Mouse (Mus musculus) neural tube, embryonic 12.5 days (tissue): Measurements from ENCODE around the gene Il17ra. TPM values are rescaled to one million over a fixed set of nuclear protein-coding genes. Genes with fewer than 3 reads are reported as not detected.

Experiments
- ATAC-seq: fragments of 200-750 bp; cut with Nextera tagmentation; 2 replicates; pipeline ENCODE4 v1.8.0; 2017; ENCODE audit warnings: low read depth, mild to moderate bottlenecking, moderate TSS enrichment, moderate library complexity; ENCODE audit not compliant: low FRiP score
- H3K27ac ChIP-seq: fragments of 300-500 bp; sonication (generic); 2 replicates; pipeline ENCODE4 v1.5.1; 2016
- H3K27me3 ChIP-seq: fragments of 300-500 bp; sonication (generic); replicated peaks from 2 replicates; pipeline ENCODE4 v1.6.1; 2016; ENCODE audit warnings: mild to moderate bottlenecking
- H3K36me3 ChIP-seq: fragments of 300-500 bp; sonication (generic); 2 replicates; pipeline ENCODE4 v1.6.1; 2016; ENCODE audit warnings: mild to moderate bottlenecking
- H3K4me1 ChIP-seq: fragments of 300-500 bp; sonication (generic); 2 replicates; pipeline ENCODE4 v1.6.1; 2016
- H3K4me2 ChIP-seq: fragments of 300-500 bp; sonication (generic); replicated peaks from 2 replicates; pipeline ENCODE4 v1.6.1; 2016; ENCODE audit warnings: mild to moderate bottlenecking
- H3K4me3 ChIP-seq: fragments of 300-500 bp; sonication (generic); 2 replicates; pipeline ENCODE4 v1.5.1; 2016
- H3K9ac ChIP-seq: fragments of 300-500 bp; sonication (generic); 2 replicates; pipeline ENCODE4 v1.6.1; 2016; ENCODE audit warnings: mild to moderate bottlenecking
- H3K9me3 ChIP-seq: fragments of 300-500 bp; sonication (generic); 2 replicates; pipeline ENCODE4 v1.6.1; 2016; ENCODE audit warnings: mild to moderate bottlenecking
- WGBS: fragments of 180-500 bp; shearing (Covaris S2); methylation state at CpG from one replicate; pipeline ENCODE4 v1.1.7; 2016; 5-methylcytosine and 5-hydroxymethylcytosine counted together
- polyA plus RNA-seq: library from polyadenylated mRNA; unstranded; fragments of >200 nt; fragmentation: Nextera tagmentation; extraction: Ambion mirVana; gene quantifications from 2 replicates; pipeline ENCODE4 v1.2.1, GENCODE M21; 2016

Il17ra gene
- polyA plus RNA-seq, 1 experiment from 2014 or later, result 12.8 TPM

DNA sequence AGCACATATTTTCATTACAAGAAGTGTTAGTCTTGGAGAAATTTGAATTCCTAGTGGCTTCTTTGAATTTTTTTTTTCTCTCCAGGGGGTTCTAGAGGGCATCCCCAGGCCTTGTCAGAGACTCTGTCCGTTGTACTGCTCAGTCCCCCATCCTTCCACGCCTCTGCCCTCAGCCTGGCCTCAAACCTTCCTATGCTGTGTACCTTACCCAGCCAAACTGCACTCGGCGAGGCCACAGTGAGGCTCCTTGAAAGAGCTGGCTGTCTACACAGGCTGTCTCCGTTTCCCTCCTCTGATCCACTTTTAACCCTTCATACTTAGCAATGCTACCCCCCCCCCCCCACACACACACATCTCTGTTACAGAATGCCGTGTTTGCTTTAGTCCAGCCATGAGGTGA is 796 bp upstream of the Il17ra start:
- H3K27me3 ChIP-seq, result peaks cover 43% of the 10 kb centered on the region
- H3K4me3 ChIP-seq, result no peak overlapping the region
- no peak for ATAC-seq
- peaks cover 17% of the 10 kb centered on the region for H3K4me1 ChIP-seq
- 57% methylated on average over 6 of the region's 6 CpGs for WGBS
- no peak overlapping the region for H3K4me2 ChIP-seq
- H3K27ac ChIP-seq, result no peak overlapping the region
- no peaks in the 10 kb centered on the region for H3K9me3 ChIP-seq
- H3K36me3 ChIP-seq, result no peaks in the 10 kb centered on the region
- no peak overlapping the region for H3K9ac ChIP-seq

DNA sequence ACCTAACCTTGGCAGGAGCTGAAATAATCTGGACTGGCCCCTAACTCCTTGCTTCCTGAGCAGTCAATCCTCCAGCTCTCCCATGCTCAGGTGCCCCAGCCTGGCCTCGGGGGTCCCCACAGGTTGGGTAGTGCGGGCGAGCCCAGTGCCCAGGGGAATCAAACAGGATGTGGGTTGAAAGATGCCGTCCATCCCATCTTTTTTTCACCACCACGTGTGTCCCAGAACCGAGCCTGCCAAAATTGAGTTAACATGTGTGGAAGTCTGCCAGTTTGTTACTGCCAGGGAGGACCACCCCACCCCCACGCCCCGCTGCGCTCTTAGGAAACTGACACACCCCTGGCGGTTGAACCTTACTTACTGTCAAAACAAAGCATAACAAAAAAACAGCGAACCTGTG is 837 bp downstream of the Il17ra start:
- H3K9me3 ChIP-seq, result no peaks in the 10 kb centered on the region
- H3K9ac ChIP-seq, result peak overlapping the region; percentile 68
- H3K27me3 ChIP-seq, result peaks cover 43% of the 10 kb centered on the region
- H3K4me1 ChIP-seq, result peaks cover 17% of the 10 kb centered on the region
- 7% methylated on average over 11 of the region's 11 CpGs for WGBS
- no peak for ATAC-seq
- peak overlapping the region; percentile 76 for H3K4me2 ChIP-seq
- peak overlapping the region; percentile 57 for H3K4me3 ChIP-seq
- no peak overlapping the region for H3K27ac ChIP-seq
- H3K36me3 ChIP-seq, result no peaks in the 10 kb centered on the region

DNA sequence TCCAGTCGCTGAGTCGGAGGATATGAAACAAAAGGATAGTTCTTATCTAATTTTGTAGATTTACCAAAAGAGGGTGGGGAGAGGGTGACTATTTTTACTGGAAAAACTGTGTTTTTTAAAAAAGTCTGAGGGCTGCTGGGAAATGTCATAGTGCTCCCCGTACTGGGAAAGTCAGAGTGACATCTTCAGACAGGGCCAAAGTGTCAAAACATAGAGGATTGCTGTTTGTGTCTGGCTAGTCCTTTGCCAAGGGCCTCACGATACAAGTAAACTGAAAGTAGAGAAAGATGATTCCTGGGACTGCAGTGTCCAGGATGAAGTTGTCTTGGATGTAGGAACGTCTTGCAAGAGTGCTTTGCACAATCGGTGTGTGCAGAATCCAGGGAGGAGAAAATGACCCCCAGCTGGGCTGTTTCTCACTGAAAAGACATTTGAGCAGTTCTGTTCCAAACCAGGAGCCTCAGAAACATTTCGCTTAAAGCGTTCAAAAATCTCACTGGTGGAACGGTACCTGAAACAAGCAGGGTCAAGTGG is 1.4 kb downstream of the Il17ra start:
- Histone ChIP-seq H3K9me3 (no peaks in the 10 kb centered on the region), H3K4me1 (peaks cover 17% of the 10 kb centered on the region), H3K27ac (no peak overlapping the region), H3K36me3 (no peaks in the 10 kb centered on the region), H3K4me2 (peak overlapping the region; percentile 76), H3K27me3 (peaks cover 43% of the 10 kb centered on the region), H3K9ac (no peak overlapping the region), H3K4me3 (peak overlapping the region; percentile 57; the same call in 1 of the 2 replicates)
- WGBS, result 60% methylated on average over 9 of the region's 9 CpGs
- ATAC-seq, result no peak

GRCm38 (mm10) chr6:120465393-120465792 is 2.3 kb downstream of the Il17ra start:
- Histone ChIP-seq H3K27ac (no peak overlapping the region), H3K36me3 (no peaks in the 10 kb centered on the region), H3K4me1 (peaks cover 17% of the 10 kb centered on the region), H3K4me3 (no peak overlapping the region), H3K4me2 (no peak overlapping the region), H3K27me3 (peaks cover 43% of the 10 kb centered on the region), H3K9ac (no peak overlapping the region), H3K9me3 (no peaks in the 10 kb centered on the region)
- 22% methylated on average over 4 of the region's 4 CpGs for WGBS
- ATAC-seq, result no peak

DNA sequence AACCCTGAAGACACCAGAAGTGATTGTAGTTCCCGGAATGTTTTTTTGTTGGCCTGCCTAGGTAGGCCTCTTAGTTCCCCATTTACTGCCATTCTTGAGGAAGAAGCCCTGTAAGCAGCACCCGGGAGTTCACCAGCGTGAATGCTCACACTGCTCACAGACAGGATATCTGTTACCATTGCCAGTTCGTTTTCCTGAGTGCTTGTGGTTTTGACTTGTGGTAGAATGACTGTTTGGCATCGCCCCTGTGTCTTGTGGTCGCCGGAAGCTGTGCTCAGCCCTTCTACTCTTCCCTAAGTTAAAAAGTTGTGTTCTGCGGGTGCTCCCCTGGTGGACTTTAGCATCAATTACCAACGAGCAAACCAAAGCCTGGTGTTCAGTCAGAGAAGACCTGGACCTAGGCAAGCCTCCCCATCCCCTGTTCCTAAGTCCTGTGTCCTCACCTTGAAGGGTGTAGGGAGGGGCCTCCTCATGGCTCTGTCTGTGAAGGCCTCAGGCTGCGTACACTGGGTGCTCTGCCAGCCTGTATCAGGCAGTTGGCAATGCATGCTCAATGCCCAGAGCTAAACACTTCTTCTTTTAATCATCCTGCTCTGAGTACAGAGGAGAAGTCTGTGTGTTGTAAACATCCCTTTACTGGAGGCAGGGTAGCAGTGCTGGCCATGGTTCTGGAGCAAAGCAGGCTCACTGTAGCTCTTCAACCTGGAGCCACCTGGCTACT is 3.7 kb downstream of the Il17ra start:
- Histone ChIP-seq H3K4me3 (no peak overlapping the region), H3K4me2 (no peak overlapping the region), H3K9ac (no peak overlapping the region), H3K27ac (no peak overlapping the region), H3K9me3 (no peaks in the 10 kb centered on the region), H3K36me3 (no peaks in the 10 kb centered on the region), H3K27me3 (peaks cover 36% of the 10 kb centered on the region), H3K4me1 (peaks cover 26% of the 10 kb centered on the region)
- no peak for ATAC-seq
- whole genome bisulfite sequencing, result 80% methylated on average over 10 of the region's 10 CpGs

- no peak overlapping the region for H3K9ac ChIP-seq
- peaks cover 41% of the 10 kb centered on the region for H3K4me1 ChIP-seq
- no peak overlapping the region for H3K4me3 ChIP-seq
- H3K27me3 ChIP-seq, result peaks cover 22% of the 10 kb centered on the region
- H3K4me2 ChIP-seq, result no peak overlapping the region
- WGBS, result 97% methylated on average over 4 of the region's 4 CpGs
- H3K9me3 ChIP-seq, result no peaks in the 10 kb centered on the region
- no peak for ATAC-seq
- H3K27ac ChIP-seq, result no peak overlapping the region
- no peaks in the 10 kb centered on the region for H3K36me3 ChIP-seq
Measured at GRCm38 (mm10) chr6:120468259-120468658, 5.2 kb downstream of the Il17ra start.

DNA sequence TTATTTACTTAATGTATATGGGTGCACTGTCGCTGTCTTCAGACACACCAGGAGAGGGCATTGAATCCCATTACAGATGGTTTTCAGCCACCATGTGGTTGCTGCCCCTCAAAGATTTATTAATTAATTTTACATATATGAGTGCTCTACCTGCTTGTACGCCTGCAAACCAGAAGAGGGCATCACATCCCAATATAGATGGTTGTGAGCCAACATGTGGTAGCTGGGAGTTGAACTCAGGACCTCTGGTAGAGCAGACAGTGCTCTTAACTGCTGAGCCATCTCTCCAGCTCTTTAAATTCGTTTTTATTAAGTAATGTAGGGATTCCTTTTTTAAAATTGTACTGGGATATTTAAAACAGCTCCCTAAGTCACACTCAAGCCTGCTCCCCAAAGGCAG is 6.2 kb downstream of the Il17ra start:
- no peak overlapping the region for H3K27ac ChIP-seq
- no peaks in the 10 kb centered on the region for H3K9me3 ChIP-seq
- H3K36me3 ChIP-seq, result no peaks in the 10 kb centered on the region
- no peak for ATAC-seq
- no peak overlapping the region for H3K4me2 ChIP-seq
- H3K9ac ChIP-seq, result no peak overlapping the region
- H3K4me1 ChIP-seq, result peaks cover 41% of the 10 kb centered on the region
- peaks cover 13% of the 10 kb centered on the region for H3K27me3 ChIP-seq
- H3K4me3 ChIP-seq, result no peak overlapping the region
- WGBS, result 78% methylated on average over 3 of the region's 3 CpGs

DNA sequence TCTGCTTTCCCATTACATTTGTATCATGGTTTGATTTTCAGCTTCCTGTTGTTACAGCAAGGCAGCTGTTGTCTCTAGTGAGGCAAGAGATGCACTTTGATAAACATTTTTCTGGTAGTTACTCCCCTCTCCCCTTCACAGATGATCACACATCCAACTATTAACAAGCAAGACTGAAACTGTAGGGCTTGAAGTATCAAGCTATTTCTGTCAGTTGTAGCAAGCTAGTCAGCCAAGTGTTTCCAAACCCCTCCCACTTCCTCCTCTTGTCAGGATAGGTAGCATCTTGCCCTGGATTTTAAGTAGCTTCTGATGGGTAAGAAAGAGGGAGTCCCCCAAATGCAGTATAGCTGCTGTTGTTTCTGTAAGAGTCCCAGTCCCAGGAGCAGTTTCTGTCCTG is 6.7 kb downstream of the Il17ra start:
- Histone ChIP-seq H3K9me3 (no peaks in the 10 kb centered on the region), H3K27me3 (peaks cover 8% of the 10 kb centered on the region), H3K4me2 (no peak overlapping the region), H3K27ac (no peak overlapping the region), H3K4me1 (peaks cover 39% of the 10 kb centered on the region), H3K9ac (no peak overlapping the region), H3K4me3 (no peak overlapping the region), H3K36me3 (no peaks in the 10 kb centered on the region)
- no peak for ATAC-seq

- Histone ChIP-seq H3K36me3 (no peaks in the 10 kb centered on the region), H3K27ac (no peak overlapping the region), H3K4me1 (peaks cover 37% of the 10 kb centered on the region), H3K4me3 (no peak overlapping the region), H3K9ac (no peak overlapping the region), H3K27me3 (peaks cover under 1% of the 10 kb centered on the region; the same call in 1 of the 2 replicates), H3K4me2 (no peak overlapping the region), H3K9me3 (no peaks in the 10 kb centered on the region)
- ATAC-seq, result no peak
- WGBS, result 87% methylated on average over 1 of the region's 1 CpGs
Measured at GRCm38 (mm10) chr6:120470666-120471065, 7.6 kb downstream of the Il17ra start.

DNA sequence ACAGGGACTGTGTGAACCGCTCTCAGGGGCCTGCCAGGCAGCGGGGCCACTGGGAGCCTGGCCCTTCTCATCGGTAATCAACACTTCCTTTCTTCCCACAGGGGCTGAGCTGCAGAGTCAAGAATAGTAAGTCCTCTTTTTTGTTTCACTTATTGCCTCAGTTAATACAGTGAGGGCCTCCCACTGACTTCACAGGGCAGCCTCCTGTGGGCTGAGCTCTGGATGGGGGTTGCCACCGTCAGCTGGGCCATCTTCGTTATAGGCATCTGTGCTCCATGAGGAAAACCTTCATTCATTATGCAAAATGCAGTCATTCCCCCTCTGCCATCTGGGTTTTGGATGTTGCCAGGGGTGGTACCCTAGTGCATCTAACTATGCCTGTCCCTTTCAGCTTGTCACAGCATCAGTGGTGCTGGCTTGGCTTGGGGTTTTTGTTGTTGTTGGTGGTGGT is 9.0 kb downstream of the Il17ra start:
- ATAC-seq, result peak; percentile 89
- Histone ChIP-seq H3K27ac (peak overlapping the region; percentile 82), H3K4me3 (no peak overlapping the region), H3K36me3 (no peaks in the 10 kb centered on the region), H3K4me1 (peaks cover 37% of the 10 kb centered on the region), H3K27me3 (no peaks in the 10 kb centered on the region), H3K9ac (no peak overlapping the region), H3K4me2 (peak overlapping the region; percentile 42), H3K9me3 (no peaks in the 10 kb centered on the region)
- 1% methylated on average over 5 of the region's 5 CpGs for WGBS

GRCm38 (mm10) chr6:120472455-120473140 is 9.6 kb downstream of the Il17ra start:
- Histone ChIP-seq H3K27ac (peak overlapping the region; percentile 82), H3K4me2 (peak overlapping the region; percentile 42), H3K27me3 (no peaks in the 10 kb centered on the region), H3K9me3 (no peaks in the 10 kb centered on the region), H3K36me3 (no peaks in the 10 kb centered on the region), H3K4me3 (no peak overlapping the region), H3K9ac (no peak overlapping the region), H3K4me1 (peaks cover 37% of the 10 kb centered on the region)
- WGBS, result 11% methylated on average over 8 of the region's 8 CpGs
- peak; percentile 79 for ATAC-seq

DNA sequence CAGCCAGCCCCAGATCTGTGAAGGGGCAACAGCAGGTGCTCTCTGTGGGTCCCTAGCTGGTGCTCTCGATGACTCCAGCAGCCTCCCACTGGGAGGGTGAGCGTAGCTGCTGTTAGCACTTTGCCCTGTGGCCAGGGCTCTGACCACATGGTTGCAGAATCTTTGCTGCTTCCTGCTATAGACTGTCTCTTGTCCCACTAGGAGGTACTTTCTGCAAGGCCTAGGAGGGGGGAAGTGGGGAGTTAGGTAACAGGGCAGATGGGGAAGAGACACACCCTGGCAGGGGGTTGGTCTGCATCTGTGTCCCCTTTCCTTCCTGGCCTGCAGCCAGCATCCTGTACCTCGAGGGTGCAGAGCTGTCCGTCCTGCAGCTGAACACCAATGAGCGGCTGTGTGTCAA is 10.4 kb downstream of the Il17ra start:
- Histone ChIP-seq H3K9me3 (no peaks in the 10 kb centered on the region), H3K4me2 (0 out of 2 replicates have a peak overlapping the region, but pooled peaks have one; percentile 20), H3K27me3 (no peaks in the 10 kb centered on the region), H3K4me1 (peaks cover 37% of the 10 kb centered on the region), H3K4me3 (no peak overlapping the region), H3K36me3 (peaks cover 5% of the 10 kb centered on the region), H3K27ac (peak overlapping the region; percentile 62; the same call in 1 of the 2 replicates), H3K9ac (no peak overlapping the region)
- peak; percentile 30; the same call in 1 of the 2 replicates for ATAC-seq
- WGBS, result 27% methylated on average over 5 of the region's 5 CpGs
